ENCODE assay signal across 19 mouse cellular contexts in the genomic region with DNA sequence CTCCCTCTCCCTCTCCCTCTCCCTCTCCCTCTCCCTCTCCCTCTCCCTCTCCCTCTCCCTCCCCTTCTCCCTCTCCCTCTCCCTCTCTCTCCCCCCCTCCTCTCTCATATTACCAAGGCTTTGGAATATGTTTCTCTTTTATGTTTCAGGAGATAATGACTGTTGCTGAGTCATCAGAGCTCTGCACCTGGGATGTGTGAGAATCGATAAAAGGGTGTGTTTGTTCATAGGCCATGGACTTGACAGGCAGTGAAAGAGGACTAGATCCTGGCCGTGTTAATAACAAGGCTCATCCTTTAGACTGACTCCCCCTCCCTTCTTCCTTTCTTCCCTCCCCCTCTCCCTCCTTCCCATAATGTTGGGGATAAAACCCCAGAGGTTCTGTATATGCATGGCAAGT. TPM values are rescaled to one million over a fixed set of nuclear protein-coding genes. Genes with fewer than 3 reads are reported as not detected.
DNase-seq lines count a peak whose midpoint lies in the region; ATAC-seq and TF ChIP-seq lines count a peak whose summit lies in the region.
"Had no signal": no experiment of that assay in that cellular context is flagged by ENCODE, and none has a peak within 500 bp of the region (broad histone marks: within the 10 kb centered on the region; RNA-seq: fewer than 3 reads in every experiment).

No protein-coding gene starts in this region.

- no peaks in the 10 kb centered on the region for H3K36me3 ChIP-seq in forebrain, embryonic 11.5 days (ENCODE audit: control insufficient read depth, insufficient read depth, low read length)
- 0 out of 2 replicates have a peak, but pooled peaks cover 5% of the 10 kb centered on the region for H3K36me3 ChIP-seq in forebrain, embryonic 10.5 days (replicated peaks)
- no peaks in the 10 kb centered on the region for H3K36me3 ChIP-seq in intestine, postnatal 0 days (ENCODE audit: control insufficient read depth, insufficient read depth)
- peaks cover 3% of the 10 kb centered on the region; the same call in 1 of the 2 replicates for H3K36me3 ChIP-seq in liver, embryonic 15.5 days (replicated peaks)
- no peaks in the 10 kb centered on the region for H3K36me3 ChIP-seq in midbrain, embryonic 15.5 days (replicated peaks)
- H3K36me3 ChIP-seq: forebrain, embryonic 15.5 days; neural tube, embryonic 15.5 days had no signal

- H3K9me3 ChIP-seq in forebrain, embryonic 11.5 days (ENCODE audit: control insufficient read depth, low read length), result no peaks in the 10 kb centered on the region
- no peaks in the 10 kb centered on the region for H3K9me3 ChIP-seq in forebrain, embryonic 10.5 days
- H3K9me3 ChIP-seq in intestine, postnatal 0 days (ENCODE audit: control insufficient read depth), result no peaks in the 10 kb centered on the region
- no peaks in the 10 kb centered on the region for H3K9me3 ChIP-seq in liver, embryonic 15.5 days (replicated peaks)
- no peaks in the 10 kb centered on the region for H3K9me3 ChIP-seq in midbrain, embryonic 15.5 days
- H3K9me3 ChIP-seq: forebrain, embryonic 15.5 days; kidney, embryonic 15.5 days; limb, embryonic 10.5 days; megakaryocyte, embryonic 14.5 days; neural tube, embryonic 15.5 days had no signal

- peak; percentile 13 for DNase-seq in forebrain, embryonic 11.5 days (ENCODE audit: low spot score)
- DNase-seq in forebrain, embryonic 10.5 days (ENCODE audit: extremely low spot score, low spot score), result no peak
- peak; percentile 70 for DNase-seq in c-Kit-positive CD71-positive TER-119-negative erythroid progenitor cells, embryonic 14.5 days (ENCODE audit: low read depth)
- DNase-seq in testis, postnatal 14 days (ENCODE audit: low spot score), result no peak
- DNase-seq in spleen, postnatal 4 days (ENCODE audit: low spot score in 2 of 2), result no peak
- DNase-seq: adrenal gland, postnatal 14 days; cerebellum, adult 18-20 months; gastrocnemius, postnatal 25 days; kidney, postnatal 4 days; lung, embryonic 14.5 days had no signal

- H3K27ac ChIP-seq in forebrain, embryonic 11.5 days (ENCODE audit: low read depth, low read length), result no peak overlapping the region
- no peak overlapping the region for H3K27ac ChIP-seq in forebrain, embryonic 10.5 days
- H3K27ac ChIP-seq in intestine, postnatal 0 days (ENCODE audit: low read depth, low read length), result no peak overlapping the region
- H3K27ac ChIP-seq in liver, embryonic 15.5 days (replicated peaks), result peak overlapping the region; percentile 57
- no peak overlapping the region for H3K27ac ChIP-seq in midbrain, embryonic 15.5 days
- H3K27ac ChIP-seq: forebrain, embryonic 15.5 days; kidney, embryonic 15.5 days; limb, embryonic 10.5 days; neural tube, embryonic 15.5 days had no signal

- WGBS in forebrain, embryonic 11.5 days, result 78% methylated on average over 2 of the region's 2 CpGs
- WGBS in forebrain, embryonic 10.5 days, result 84% methylated on average over 2 of the region's 2 CpGs
- WGBS in intestine, postnatal 0 days, result 38% methylated on average over 2 of the region's 2 CpGs
- WGBS in liver, embryonic 15.5 days (ENCODE audit: insufficient replicate concordance), result 27% methylated on average over 2 of the region's 2 CpGs
- 65% methylated on average over 2 of the region's 2 CpGs for WGBS in midbrain, embryonic 15.5 days

- no peak overlapping the region for H3K4me2 ChIP-seq in forebrain, embryonic 11.5 days (ENCODE audit: low read depth, low read length, severe bottlenecking)
- no peak overlapping the region for H3K4me2 ChIP-seq in intestine, postnatal 0 days (replicated peaks; ENCODE audit: low read depth)
- H3K4me2 ChIP-seq in liver, embryonic 15.5 days, result peak overlapping the region; percentile 50
- H3K4me2 ChIP-seq in midbrain, embryonic 15.5 days, result no peak overlapping the region
- H3K4me2 ChIP-seq: forebrain, embryonic 15.5 days; kidney, embryonic 15.5 days; lung, embryonic 14.5 days; neural tube, embryonic 15.5 days had no signal

- H3K4me1 ChIP-seq in forebrain, embryonic 11.5 days (replicated peaks; ENCODE audit: control insufficient read depth, insufficient read depth, low read length), result no peaks in the 10 kb centered on the region
- H3K4me1 ChIP-seq in forebrain, embryonic 10.5 days, result peaks cover 1% of the 10 kb centered on the region; the same call in 1 of the 2 replicates
- peaks cover 26% of the 10 kb centered on the region; the same call in 1 of the 2 replicates for H3K4me1 ChIP-seq in intestine, postnatal 0 days (replicated peaks; ENCODE audit: control insufficient read depth, insufficient read depth, low read length)
- H3K4me1 ChIP-seq in liver, embryonic 15.5 days (replicated peaks), result peaks cover 65% of the 10 kb centered on the region
- no peaks in the 10 kb centered on the region for H3K4me1 ChIP-seq in midbrain, embryonic 15.5 days
- H3K4me1 ChIP-seq: forebrain, embryonic 15.5 days had no signal

- H3K9ac ChIP-seq in forebrain, embryonic 11.5 days (ENCODE audit: low read length), result no peak overlapping the region
- no peak overlapping the region for H3K9ac ChIP-seq in intestine, postnatal 0 days (ENCODE audit: low read depth, low read length)
- H3K9ac ChIP-seq in liver, embryonic 15.5 days, result no peak overlapping the region
- no peak overlapping the region for H3K9ac ChIP-seq in midbrain, embryonic 15.5 days
- H3K9ac ChIP-seq: forebrain, embryonic 15.5 days; kidney, embryonic 15.5 days; lung, embryonic 14.5 days; neural tube, embryonic 15.5 days had no signal

- no peak for ATAC-seq in forebrain, embryonic 11.5 days (replicated peaks; ENCODE audit: low FRiP score)
- ATAC-seq in intestine, postnatal 0 days, result peak; percentile 55
- peak; percentile 83 for ATAC-seq in liver, embryonic 15.5 days (ENCODE audit: insufficient read depth)
- no peak for ATAC-seq in midbrain, embryonic 15.5 days (replicated peaks)
- ATAC-seq: forebrain, embryonic 15.5 days; midbrain, embryonic 16.5 days had no signal

- no peak overlapping the region for H3K4me3 ChIP-seq in forebrain, embryonic 11.5 days (ENCODE audit: low read depth, low read length)
- no peak overlapping the region for H3K4me3 ChIP-seq in forebrain, embryonic 10.5 days
- H3K4me3 ChIP-seq in intestine, postnatal 0 days (ENCODE audit: low read depth, low read length), result no peak overlapping the region
- H3K4me3 ChIP-seq in liver, embryonic 15.5 days (replicated peaks), result no peak overlapping the region
- no peak overlapping the region for H3K4me3 ChIP-seq in midbrain, embryonic 15.5 days
- H3K4me3 ChIP-seq: forebrain, embryonic 15.5 days; kidney, embryonic 15.5 days; limb, embryonic 10.5 days; neural tube, embryonic 15.5 days had no signal

- TF ChIP-seq CTCF in intestine, postnatal 0 days (IDR thresholded peaks at IDR 0.05; ENCODE audit: low read depth), result no peak

- H3K27me3 ChIP-seq in forebrain, embryonic 11.5 days (ENCODE audit: control insufficient read depth, insufficient read depth, low read length), result no peaks in the 10 kb centered on the region
- H3K27me3 ChIP-seq in forebrain, embryonic 10.5 days (ENCODE audit: poor library complexity, severe bottlenecking), result no peaks in the 10 kb centered on the region
- no peaks in the 10 kb centered on the region for H3K27me3 ChIP-seq in intestine, postnatal 0 days (replicated peaks; ENCODE audit: control insufficient read depth, insufficient read depth, low read length)
- H3K27me3 ChIP-seq in liver, embryonic 15.5 days, result no peaks in the 10 kb centered on the region
- no peaks in the 10 kb centered on the region for H3K27me3 ChIP-seq in midbrain, embryonic 15.5 days (replicated peaks)
- H3K27me3 ChIP-seq: forebrain, embryonic 15.5 days; kidney, embryonic 15.5 days; megakaryocyte, embryonic 14.5 days; neural tube, embryonic 15.5 days had no signal

RNA-seq across cellular contexts. Expression of a gene that starts 19.1 kb away (rescaled TPM):
- polyA plus RNA-seq in forebrain, embryonic 11.5 days (2014; fragmentation: Nextera tagmentation; extraction: Ambion mirVana), result 7.7 and 12.8 TPM in 2 replicates
- 5.6 and 7.8 TPM in 2 replicates for polyA plus RNA-seq in forebrain, embryonic 10.5 days (2016; fragmentation: Nextera tagmentation; extraction: Ambion mirVana)
- polyA plus RNA-seq in intestine, postnatal 0 days (2015; fragmentation: Nextera tagmentation; extraction: Ambion mirVana), result 43.3 and 46.2 TPM in 2 replicates
- 10.1 and 11.6 TPM in 2 replicates for polyA plus RNA-seq in liver, embryonic 15.5 days (2015; fragmentation: Nextera tagmentation; extraction: Ambion mirVana)
- 9.1 and 9.6 TPM in 2 replicates for polyA plus RNA-seq in midbrain, embryonic 15.5 days (2015; fragmentation: Nextera tagmentation; extraction: Ambion mirVana)

Comparison
In these comparisons a context has a peak if more than half of its experiments do, and no peak if none do; other contexts are left out.
1. DNase-seq: peak in forebrain, embryonic 11.5 days (single experiment) and c-Kit-positive CD71-positive TER-119-negative erythroid progenitor cells, embryonic 14.5 days (single experiment); none in forebrain, embryonic 10.5 days (single experiment), testis, postnatal 14 days (single experiment) and spleen, postnatal 4 days (0 of 2).
2. ATAC-seq: peak in intestine, postnatal 0 days (single experiment) and liver, embryonic 15.5 days (single experiment); none in forebrain, embryonic 11.5 days (single experiment) and midbrain, embryonic 15.5 days (single experiment).